Mouse (Mus musculus) 3T3-L1 (cell line): Measurements from ENCODE around the gene Pld4.
A peak's percentile ranks its signal among the peaks of the same experiment; 100 is the strongest.

Experiments used
- DNase-seq: peaks from one replicate; pipeline ENCODE4 v3.0.0-alpha.2; 2015; ENCODE audit warnings: low read depth, low spot score

The Pld4 gene

GRCm38 (mm10) chr12:112737761-112738160 is 22.7 kb upstream of the Pld4 start:
- no peak for DNase-seq

- no peak for DNase-seq
These were observed 22.0 kb upstream of the Pld4 start for GRCm38 (mm10) chr12:112738281-112739022.

GRCm38 (mm10) chr12:112739023-112739568 is 21.4 kb upstream of the Pld4 start:
- DNase-seq: no peak

- DNase-seq: no peak
These were observed 17.7 kb upstream of the Pld4 start for GRCm38 (mm10) chr12:112742768-112743167.

- DNase-seq: peak; percentile 85
These were observed 17.1 kb upstream of the Pld4 start for GRCm38 (mm10) chr12:112743168-112743975.

GRCm38 (mm10) chr12:112744211-112744610 is 16.2 kb upstream of the Pld4 start:
- no peak for DNase-seq

GRCm38 (mm10) chr12:112744891-112745580 is 15.4 kb upstream of the Pld4 start:
- no peak for DNase-seq

- DNase-seq: no peak
These were observed 14.7 kb upstream of the Pld4 start for GRCm38 (mm10) chr12:112745716-112746115.

- DNase-seq: no peak
These were observed 14.0 kb upstream of the Pld4 start for GRCm38 (mm10) chr12:112746461-112746807.

- peak; percentile 84 for DNase-seq
These were observed 13.4 kb upstream of the Pld4 start for GRCm38 (mm10) chr12:112746808-112747605.

- no peak for DNase-seq
These were observed 12.9 kb upstream of the Pld4 start for GRCm38 (mm10) chr12:112747606-112747970.

GRCm38 (mm10) chr12:112750976-112751375 is 9.5 kb upstream of the Pld4 start:
- no peak for DNase-seq

GRCm38 (mm10) chr12:112752399-112752798 is 8.1 kb upstream of the Pld4 start:
- peak; percentile 64 for DNase-seq

GRCm38 (mm10) chr12:112755900-112756299 is 4.6 kb upstream of the Pld4 start:
- no peak for DNase-seq

GRCm38 (mm10) chr12:112757896-112758295 is 2.6 kb upstream of the Pld4 start:
- no peak for DNase-seq

GRCm38 (mm10) chr12:112759471-112759870 is 984 bp upstream of the Pld4 start:
- DNase-seq: no peak

- DNase-seq: no peak
These were observed 956 bp downstream of the Pld4 start for GRCm38 (mm10) chr12:112761411-112761810.

GRCm38 (mm10) chr12:112762018-112762417 is 1.6 kb downstream of the Pld4 start:
- no peak for DNase-seq

GRCm38 (mm10) chr12:112763176-112763575 is 2.7 kb downstream of the Pld4 start:
- DNase-seq: no peak

GRCm38 (mm10) chr12:112764141-112764540 is 3.7 kb downstream of the Pld4 start:
- no peak for DNase-seq

GRCm38 (mm10) chr12:112764991-112765390 is 4.5 kb downstream of the Pld4 start:
- DNase-seq: no peak
